Mouse (Mus musculus) G1E (cell line): ENCODE data around the gene Arl6ip4.

Source experiments
- CTCF ChIP-seq: IDR thresholded peaks from 2 replicates; pipeline ENCODE4 v1.5.1; 2012; ENCODE audit warnings: low read depth, low read length, inconsistent platforms, mixed read lengths
- TAL1 ChIP-seq: conservative IDR thresholded peaks from 2 replicates; pipeline ENCODE4 v1.6.1; 2012; ENCODE audit warnings: low read depth, low read length, inconsistent platforms, mixed read lengths

GRCm38 (mm10) chr5:124163445-124163844, 47.6 kb downstream of the Arl6ip4 start:
- TF ChIP-seq CTCF (no peak), TAL1 (no peak)
